Comparison of ENCODE assay signal across 31 mouse cellular contexts in the genomic region with DNA sequence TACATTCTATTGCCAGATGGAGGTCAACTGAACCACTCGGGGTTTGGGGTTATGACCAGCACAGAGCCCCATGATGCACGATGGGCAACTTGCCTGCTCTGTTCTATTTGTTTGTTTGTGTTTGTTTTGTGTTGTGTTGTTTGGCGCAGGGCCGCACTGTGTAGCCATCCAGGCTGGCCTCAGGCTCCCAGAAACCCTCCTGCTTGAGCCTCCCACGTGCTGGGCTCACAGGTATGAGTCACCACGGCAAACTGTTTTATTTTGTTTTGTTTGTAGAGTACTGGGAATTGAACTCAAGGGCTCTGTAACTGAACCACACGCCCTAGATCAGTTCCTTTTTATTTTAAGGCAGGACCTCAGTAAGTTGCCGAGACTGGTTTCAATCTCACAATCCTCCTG. TPM values are rescaled to one million over a fixed set of nuclear protein-coding genes. Genes with fewer than 3 reads are reported as not detected.
DNase-seq lines count a peak whose midpoint lies in the region; ATAC-seq and TF ChIP-seq lines count a peak whose summit lies in the region.
"Had no signal": no experiment of that assay in that cellular context is flagged by ENCODE, and none has a peak within 500 bp of the region (broad histone marks: within the 10 kb centered on the region; RNA-seq: fewer than 3 reads in every experiment).

No protein-coding gene starts in this region.

- no peak overlapping the region for H3K27ac ChIP-seq in kidney, adult 2 months (ENCODE audit: insufficient read depth, low read depth, low read length)
- no peak overlapping the region for H3K27ac ChIP-seq in CH12.LX (ENCODE audit: insufficient read depth, low read depth)
- H3K27ac ChIP-seq in hindbrain, embryonic 12.5 days: no peak overlapping the region
- H3K27ac ChIP-seq: embryonic facial prominence, embryonic 12.5 days; hindbrain, embryonic 14.5 days; kidney, postnatal 0 days; liver, embryonic 12.5 days; midbrain, embryonic 13.5 days; neural tube, embryonic 12.5 days had no signal

- no peak overlapping the region for H3K4me2 ChIP-seq in CH12.LX (ENCODE audit: insufficient read depth, low read depth, poor library complexity, severe bottlenecking)
- H3K4me2 ChIP-seq in hindbrain, embryonic 12.5 days (replicated peaks): no peak overlapping the region
- H3K4me2 ChIP-seq: embryonic facial prominence, embryonic 12.5 days; hindbrain, embryonic 14.5 days; liver, embryonic 12.5 days; midbrain, embryonic 13.5 days; neural tube, embryonic 12.5 days had no signal

- in situ Hi-C loops in CH12.LX (cut with MboI; ENCODE audit: low pct_ligation_motif_present, low pct_unique_long_range_greater_than_20kb, low sequenced_read_pairs): no loop called here

- TF ChIP-seq RAD21 in CH12.LX (IDR thresholded peaks at IDR 0.05; ENCODE audit: low read depth, low read length): no peak

- no peaks in the 10 kb centered on the region for H3K36me3 ChIP-seq in kidney, adult 2 months (ENCODE audit: control insufficient read depth, insufficient read depth, low read length)
- no peaks in the 10 kb centered on the region for H3K36me3 ChIP-seq in CH12.LX (replicated peaks in 1 of 2; ENCODE audit: control insufficient read depth in 1 of 2, insufficient read depth in 1 of 2, low read length in 1 of 2)
- H3K36me3 ChIP-seq in hindbrain, embryonic 12.5 days: 0 out of 2 replicates have a peak, but pooled peaks cover 4% of the 10 kb centered on the region
- H3K36me3 ChIP-seq: embryonic facial prominence, embryonic 12.5 days; midbrain, embryonic 13.5 days; neural tube, embryonic 12.5 days had no signal

- H3K9ac ChIP-seq in CH12.LX (ENCODE audit: insufficient read depth, low read depth): no peak overlapping the region
- no peak overlapping the region for H3K9ac ChIP-seq in hindbrain, embryonic 12.5 days
- H3K9ac ChIP-seq: embryonic facial prominence, embryonic 12.5 days; forebrain, postnatal 0 days; hindbrain, embryonic 14.5 days; liver, embryonic 12.5 days; midbrain, embryonic 13.5 days; neural tube, embryonic 12.5 days had no signal

- peak; percentile 20 to 66 for DNase-seq in adrenal gland, adult (ENCODE audit: inconsistent age in 2 of 2, low spot score in 1 of 2)
- no peak for DNase-seq in adrenal gland, postnatal 25 days
- DNase-seq in kidney, adult 2 months: peak; percentile 22
- no peak for DNase-seq in kidney, postnatal 36 days
- DNase-seq in CH12.LX (ENCODE audit: extremely low read depth): no peak
- peak; percentile 46 for DNase-seq in fibroblast of lung, adult 2 months (ENCODE audit: low read depth)
- no peak for DNase-seq in natural killer cell, adult 2 months (ENCODE audit: low spot score in 2 of 2)
- DNase-seq: cerebellum, adult 11-12 months; forebrain, postnatal 0 days; gastrocnemius, postnatal 36 days; heart, postnatal 36 days; kidney, adult 18-20 months; lung, adult 18-20 months; lung, postnatal 14 days; retina, postnatal 1 day had no signal

- peaks cover 10% of the 10 kb centered on the region for H3K4me1 ChIP-seq in kidney, adult 2 months (ENCODE audit: control insufficient read depth, insufficient read depth, low read length)
- H3K4me1 ChIP-seq in CH12.LX (ENCODE audit: control insufficient read depth in 1 of 2, insufficient read depth in 2 of 2): peaks cover 2 to 9% of the 10 kb centered on the region in 2 experiments
- H3K4me1 ChIP-seq in hindbrain, embryonic 12.5 days: peaks cover 42% of the 10 kb centered on the region

- dilution Hi-C loops in CH12.LX (cut with MboI; ENCODE audit: extremely low pct_ligation_motif_present, extremely low pct_unique_long_range_greater_than_20kb, low sequenced_read_pairs): no loop called here

- TF ChIP-seq EP300 in CH12.LX (IDR thresholded peaks at IDR 0.05; ENCODE audit: low read length): no peak

- no peak overlapping the region for H3K4me3 ChIP-seq in kidney, adult 2 months (ENCODE audit: insufficient read depth, low read depth, low read length)
- H3K4me3 ChIP-seq in CH12.LX (replicated peaks in 1 of 3; ENCODE audit: low read depth in 2 of 3, low read length in 2 of 3, poor library complexity in 1 of 3): no peak overlapping the region
- H3K4me3 ChIP-seq in hindbrain, embryonic 12.5 days: no peak overlapping the region
- H3K4me3 ChIP-seq: embryonic facial prominence, embryonic 12.5 days; erythroblast, embryonic 14.5 days; liver, embryonic 12.5 days; midbrain, embryonic 13.5 days; neural tube, embryonic 12.5 days had no signal

- H3K9me3 ChIP-seq in CH12.LX (replicated peaks; ENCODE audit: low read length): no peaks in the 10 kb centered on the region
- no peaks in the 10 kb centered on the region for H3K9me3 ChIP-seq in hindbrain, embryonic 12.5 days (replicated peaks)
- H3K9me3 ChIP-seq: embryonic facial prominence, embryonic 12.5 days; liver, embryonic 12.5 days; midbrain, embryonic 13.5 days; neural tube, embryonic 12.5 days had no signal

- WGBS in kidney, adult 2 months: 76% methylated on average over 8 of the region's 8 CpGs
- WGBS in hindbrain, embryonic 12.5 days: 83% methylated on average over 8 of the region's 8 CpGs

- no peaks in the 10 kb centered on the region for H3K79me2 ChIP-seq in CH12.LX (replicated peaks; ENCODE audit: control insufficient read depth, extremely low read depth, insufficient read depth, poor library complexity, severe bottlenecking)

- TF ChIP-seq CTCF in kidney, adult 2 months (conservative IDR thresholded peaks at IDR 0.05; ENCODE audit: insufficient read depth, insufficient read length, low read depth, low read length): no peak
- no peak for TF ChIP-seq CTCF in CH12.LX (conservative IDR thresholded peaks at IDR 0.05 in 1 of 2, IDR thresholded peaks at IDR 0.05 in 1 of 2; ENCODE audit: low read depth in 2 of 2, low read length in 2 of 2)

- no peak for ATAC-seq in hindbrain, embryonic 12.5 days (ENCODE audit: low FRiP score)
- ATAC-seq: activated CD4-positive, CD25-positive, alpha-beta regulatory T cell, adult 4 months; CD4-positive, CD25-positive, alpha-beta regulatory T cell, adult 4 months; forebrain, postnatal 0 days; inflammation-experienced regulatory T-cells, adult 6 months; liver, embryonic 12.5 days; midbrain, embryonic 13.5 days had no signal

- TF ChIP-seq POLR2A in kidney, adult 2 months (IDR thresholded peaks at IDR 0.05; ENCODE audit: low read depth, low read length): no peak
- no peak for TF ChIP-seq POLR2A in CH12.LX (IDR thresholded peaks at IDR 0.05; ENCODE audit: low read depth, low read length)

- H3K27me3 ChIP-seq in kidney, adult 2 months (replicated peaks; ENCODE audit: control insufficient read depth, insufficient read depth, low read length): no peaks in the 10 kb centered on the region
- peaks cover 15% of the 10 kb centered on the region for H3K27me3 ChIP-seq in CH12.LX (replicated peaks)
- peaks cover 16% of the 10 kb centered on the region; the same call in 1 of the 2 replicates for H3K27me3 ChIP-seq in hindbrain, embryonic 12.5 days
- H3K27me3 ChIP-seq: embryonic facial prominence, embryonic 12.5 days; liver, embryonic 12.5 days; midbrain, embryonic 13.5 days; neural tube, embryonic 12.5 days had no signal

TF ChIP-seq in CH12.LX, 34 proteins besides CTCF, POLR2A, EP300 and RAD21:
- TF ChIP-seq BHLHE40 (IDR thresholded peaks at IDR 0.05; ENCODE audit: low read depth, low read length) (peak; percentile 43; the same call in 1 of the 2 replicates), POLR2AphosphoS2 (IDR thresholded peaks at IDR 0.05; ENCODE audit: low read depth, low read length) (no peak)

RNA-seq across cellular contexts. Expression of a gene that starts 1.1 kb away (rescaled TPM):
- 5.2 and 5.4 TPM in 2 replicates for total RNA-seq in adrenal gland, postnatal 25 days (2021)
- polyA plus RNA-seq in kidney, adult 2 months (2012; rRNA removed): 0.53 and 1.3 TPM in 2 replicates
- 0.08 TPM in 1 of 2 replicates, not detected in the other for total RNA-seq in CH12.LX (2012; rRNA removed)
- total RNA-seq in CH12.LX (2014; rRNA removed): not detected in 2 replicates
- polyA plus RNA-seq in CH12.LX (2012; ENCODE audit: insufficient read length, low read depth): not detected in 2 replicates
- polyA plus RNA-seq in hindbrain, embryonic 12.5 days (2016; fragmentation: Nextera tagmentation; extraction: Ambion mirVana): 0.28 and 0.73 TPM in 2 replicates
- total RNA-seq: monocyte, adult 5-6 weeks had no signal
- polyA plus RNA-seq: activated CD4-positive, CD25-positive, alpha-beta regulatory T cell, adult 4 months; CD4-positive, CD25-positive, alpha-beta regulatory T cell, adult 4 months; inflammation-experienced regulatory T-cells, adult 6 months had no signal

RNA-seq across cellular contexts. Expression of a gene that starts 27.1 kb away (rescaled TPM):
- 91.2 and 206 TPM in 2 replicates for total RNA-seq in adrenal gland, postnatal 25 days (2021)
- 24.6 and 29.8 TPM in 2 replicates for polyA plus RNA-seq in kidney, adult 2 months (2012; rRNA removed)
- total RNA-seq in CH12.LX (2012; rRNA removed): 11.3 and 13.2 TPM in 2 replicates
- total RNA-seq in CH12.LX (2014; rRNA removed): 12.9 and 14.0 TPM in 2 replicates
- 28.0 and 29.7 TPM in 2 replicates for polyA plus RNA-seq in CH12.LX (2012; ENCODE audit: insufficient read length, low read depth)
- polyA plus RNA-seq in hindbrain, embryonic 12.5 days (2016; fragmentation: Nextera tagmentation; extraction: Ambion mirVana): 21.9 and 22.5 TPM in 2 replicates

RNA-seq across cellular contexts. Expression of a gene that starts 31.6 kb away (rescaled TPM):
- 4.0 and 9.5 TPM in 2 replicates for total RNA-seq in adrenal gland, postnatal 25 days (2021)
- 13.8 and 14.6 TPM in 2 replicates for polyA plus RNA-seq in kidney, adult 2 months (2012; rRNA removed)
- total RNA-seq in CH12.LX (2012; rRNA removed) (0.29 and 0.55 TPM in 2 replicates), CH12.LX (2014; rRNA removed) (0.22 and 0.27 TPM in 2 replicates)
- polyA plus RNA-seq in CH12.LX (2012; ENCODE audit: insufficient read length, low read depth): 0.26 and 0.52 TPM in 2 replicates
- 12.3 and 12.7 TPM in 2 replicates for polyA plus RNA-seq in hindbrain, embryonic 12.5 days (2016; fragmentation: Nextera tagmentation; extraction: Ambion mirVana)

RNA-seq across cellular contexts. Expression of a gene that starts 52.8 kb away (rescaled TPM):
- total RNA-seq in adrenal gland, postnatal 25 days (2021): 5.6 and 12.4 TPM in 2 replicates
- polyA plus RNA-seq in kidney, adult 2 months (2012; rRNA removed): 0.07 TPM in 1 of 2 replicates, not detected in the other
- total RNA-seq in CH12.LX (2012; rRNA removed): not detected in 2 replicates
- not detected in 2 replicates for total RNA-seq in CH12.LX (2014; rRNA removed)
- polyA plus RNA-seq in CH12.LX (2012; ENCODE audit: insufficient read length, low read depth): not detected in 2 replicates
- polyA plus RNA-seq in hindbrain, embryonic 12.5 days (2016; fragmentation: Nextera tagmentation; extraction: Ambion mirVana): 0.09 TPM in 1 of 2 replicates, not detected in the other
- total RNA-seq: gastrocnemius, adult 18-20 months; gastrocnemius, postnatal 36 days; heart, adult 8-10 months; heart, postnatal 36 days; layer of hippocampus, postnatal 25 days; monocyte, adult 5-6 weeks had no signal
- polyA plus RNA-seq: activated CD4-positive, CD25-positive, alpha-beta regulatory T cell, adult 4 months; CD4-positive, CD25-positive, alpha-beta regulatory T cell, adult 4 months; embryonic facial prominence, embryonic 12.5 days; erythroblast, embryonic 14.5 days; limb, embryonic 11.5 days; liver, embryonic 12.5 days had no signal

Comparison
In these comparisons a context has a peak if more than half of its experiments do, and no peak if none do; other contexts are left out.
1. DNase-seq: peak in adrenal gland, adult (2 of 2), kidney, adult 2 months (single experiment) and fibroblast of lung, adult 2 months (single experiment); none in adrenal gland, postnatal 25 days (single experiment), kidney, postnatal 36 days (0 of 2), CH12.LX (single experiment) and natural killer cell, adult 2 months (0 of 2).